Mouse (Mus musculus): Measurements from ENCODE around the gene Nptn. TPM values are rescaled to one million over a fixed set of nuclear protein-coding genes. Genes with fewer than 3 reads are reported as not detected.

Nptn gene
- polyA plus RNA-seq (2021; fragmentation: Nextera tagmentation) = 421 and 661 TPM in 2 replicates
- long read RNA-seq, experiment 1, transcript Nptn-201 (8 exons, 2,024 nt) = major isoform, 110 of 179 reads
- long read RNA-seq, experiment 1, partial matches to known transcripts = 21 of 179 reads
- long read RNA-seq, experiment 1, other reads (novel, unspliced or antisense) = 44 of 179 reads
- long read RNA-seq, experiment 2, transcript Nptn-201 (8 exons, 2,024 nt) = major isoform, 22 of 137 reads
- long read RNA-seq, experiment 2, partial matches to known transcripts = 108 of 137 reads
- long read RNA-seq, experiment 2, other reads (novel, unspliced or antisense) = 5 of 137 reads

GRCm38 (mm10) chr9:58581958-58582540 lies at the start of gene Nptn:
Nptn (plus strand) TSS chr9:58582240.

GRCm38 (mm10) chr9:58554908-58555684 lies 26.9 kb upstream of the Nptn start, which contains the start of gene Cd276:
Cd276 (minus strand) TSS chr9:58555437.

Other genes starting within 250 kb of the Nptn start
- not detected in 2 replicates for gene Tbc1d21, start 211.8 kb upstream of the Nptn start, polyA plus RNA-seq (2021; fragmentation: Nextera tagmentation)
- gene Insyn1, start 93.6 kb upstream of the Nptn start, polyA plus RNA-seq (2021; fragmentation: Nextera tagmentation) = 2.5 and 8.9 TPM in 2 replicates
- gene Cd276, start 26.8 kb upstream of the Nptn start, polyA plus RNA-seq (2021; fragmentation: Nextera tagmentation) = 4.8 and 6.6 TPM in 2 replicates
- gene Rec114, start 161.7 kb downstream of the Nptn start, polyA plus RNA-seq (2021; fragmentation: Nextera tagmentation) = 0.32 and 0.48 TPM in 2 replicates
- gene Hcn4, start 241.2 kb downstream of the Nptn start, polyA plus RNA-seq (2021; fragmentation: Nextera tagmentation) = 0.43 and 0.78 TPM in 2 replicates

All from left cerebral cortex, adult 6 months (tissue).